Mouse (Mus musculus) myocyte (in vitro differentiated cells): ENCODE measurements around the gene Cilp2.

ENCODE experiments used
- MAX ChIP-seq: IDR thresholded peaks from one replicate; pipeline ENCODE4 v1.6.1; 2011; ENCODE audit warnings: low read depth, mild to moderate bottlenecking, control low read depth
- POLR2A ChIP-seq: IDR thresholded peaks from one replicate; pipeline ENCODE4 v1.6.1; 2011; ENCODE audit warnings: low read depth, mild to moderate bottlenecking, control low read depth, moderate library complexity; ENCODE audit not compliant: insufficient read length

GRCm38 (mm10) chr8:69860807-69861206, 26.7 kb downstream of the Cilp2 start:
- TF ChIP-seq POLR2A = no peak
- TF ChIP-seq MAX = no peak
